Mouse (Mus musculus): Measurements from ENCODE around the gene Wdr92. TPM values are rescaled to one million over a fixed set of nuclear protein-coding genes. Genes with fewer than 3 reads are reported as not detected.

The Wdr92 gene
- polyA plus RNA-seq, 1 experiment from 2014 or later = 37.6 TPM

- H3K9ac ChIP-seq (replicated peaks; ENCODE audit: low read length) = peak overlapping the region; percentile 95
- H3K9me3 ChIP-seq (replicated peaks; ENCODE audit: control insufficient read depth, low read length) = no peaks in the 10 kb centered on the region
- H3K36me3 ChIP-seq (replicated peaks; ENCODE audit: control insufficient read depth, insufficient read depth, low read depth, low read length) = no peaks in the 10 kb centered on the region
- no peaks in the 10 kb centered on the region for H3K27me3 ChIP-seq (ENCODE audit: control insufficient read depth, insufficient read depth, low read length)
- no peak for DNase-seq (ENCODE audit: low spot score)
- ATAC-seq (replicated peaks; ENCODE audit: insufficient number of reproducible peaks, low FRiP score, low TSS enrichment, low read depth) = peak; percentile 82
- peak overlapping the region; percentile 77 for H3K4me3 ChIP-seq (ENCODE audit: low read depth, low read length)
- WGBS = 58% methylated on average over 8 of the region's 8 CpGs
- no peak overlapping the region for H3K27ac ChIP-seq (replicated peaks; ENCODE audit: low read depth, low read length)
- H3K4me1 ChIP-seq (ENCODE audit: control insufficient read depth, insufficient read depth, low read length) = no peaks in the 10 kb centered on the region
- H3K4me2 ChIP-seq (ENCODE audit: low read depth, low read length) = peak overlapping the region; percentile 26
Observed at GRCm38 (mm10) chr11:17256813-17257365, 75.0 kb downstream of the Wdr92 start.

GRCm38 (mm10) chr11:17257443-17257842 lies 75.5 kb downstream of the Wdr92 start, which contains the start of gene C1d:
TSS of gene C1d (plus strand) at chr11:17257579.
- H3K36me3 ChIP-seq (replicated peaks; ENCODE audit: control insufficient read depth, insufficient read depth, low read depth, low read length) = no peaks in the 10 kb centered on the region
- H3K4me3 ChIP-seq (ENCODE audit: low read depth, low read length) = peak within 1 kb of the TSS; percentile 77
- ATAC-seq (replicated peaks; ENCODE audit: insufficient number of reproducible peaks, low FRiP score, low TSS enrichment, low read depth) = peak; percentile 93
- no peaks in the 10 kb centered on the region for H3K4me1 ChIP-seq (ENCODE audit: control insufficient read depth, insufficient read depth, low read length)
- H3K27ac ChIP-seq (replicated peaks; ENCODE audit: low read depth, low read length) = peak within 1 kb of the TSS; percentile 70; the same call in 1 of the 2 replicates
- DNase-seq (ENCODE audit: low spot score) = peak; percentile 97
- no peaks in the 10 kb centered on the region for H3K9me3 ChIP-seq (replicated peaks; ENCODE audit: control insufficient read depth, low read length)
- H3K27me3 ChIP-seq (ENCODE audit: control insufficient read depth, insufficient read depth, low read length) = no peaks in the 10 kb centered on the region
- WGBS = under 1% methylated on average over 33 of the region's 33 CpGs
- H3K9ac ChIP-seq (replicated peaks; ENCODE audit: low read length) = peak within 1 kb of the TSS; percentile 95
- H3K4me2 ChIP-seq (ENCODE audit: low read depth, low read length) = peak within 1 kb of the TSS; percentile 26

DNA sequence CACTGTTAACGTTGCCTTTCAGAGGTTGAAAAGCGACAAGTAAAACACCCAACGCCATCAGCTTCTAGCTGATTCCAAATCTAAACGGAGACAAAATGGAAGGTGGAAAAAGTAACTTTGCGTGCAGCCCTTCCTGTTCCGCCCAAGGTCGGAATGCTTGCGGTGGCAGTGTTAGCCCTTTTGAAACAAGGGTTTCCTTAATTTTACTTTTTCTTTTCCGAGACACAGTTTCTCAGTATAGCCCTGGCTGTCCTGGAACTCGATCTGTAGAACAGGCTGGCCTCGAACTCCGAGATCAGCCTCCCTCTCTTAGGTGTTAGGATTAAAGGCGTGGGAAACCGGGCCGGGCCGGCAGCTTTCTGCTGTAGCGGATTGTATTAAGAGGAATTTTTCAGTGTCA lies 76.0 kb downstream of the Wdr92 start:
- no peaks in the 10 kb centered on the region for H3K9me3 ChIP-seq (replicated peaks; ENCODE audit: control insufficient read depth, low read length)
- ATAC-seq (replicated peaks; ENCODE audit: insufficient number of reproducible peaks, low FRiP score, low TSS enrichment, low read depth) = no peak
- peak; percentile 47 for DNase-seq (ENCODE audit: low spot score)
- H3K27ac ChIP-seq (replicated peaks; ENCODE audit: low read depth, low read length) = peak overlapping the region; percentile 70; the same call in 1 of the 2 replicates
- H3K27me3 ChIP-seq (ENCODE audit: control insufficient read depth, insufficient read depth, low read length) = no peaks in the 10 kb centered on the region
- WGBS = under 1% methylated on average over 17 of the region's 17 CpGs
- H3K4me1 ChIP-seq (ENCODE audit: control insufficient read depth, insufficient read depth, low read length) = no peaks in the 10 kb centered on the region
- no peaks in the 10 kb centered on the region for H3K36me3 ChIP-seq (replicated peaks; ENCODE audit: control insufficient read depth, insufficient read depth, low read depth, low read length)
- H3K4me2 ChIP-seq (ENCODE audit: low read depth, low read length) = peak overlapping the region; percentile 26
- H3K9ac ChIP-seq (replicated peaks; ENCODE audit: low read length) = peak overlapping the region; percentile 95
- peak overlapping the region; percentile 77 for H3K4me3 ChIP-seq (ENCODE audit: low read depth, low read length)

DNA sequence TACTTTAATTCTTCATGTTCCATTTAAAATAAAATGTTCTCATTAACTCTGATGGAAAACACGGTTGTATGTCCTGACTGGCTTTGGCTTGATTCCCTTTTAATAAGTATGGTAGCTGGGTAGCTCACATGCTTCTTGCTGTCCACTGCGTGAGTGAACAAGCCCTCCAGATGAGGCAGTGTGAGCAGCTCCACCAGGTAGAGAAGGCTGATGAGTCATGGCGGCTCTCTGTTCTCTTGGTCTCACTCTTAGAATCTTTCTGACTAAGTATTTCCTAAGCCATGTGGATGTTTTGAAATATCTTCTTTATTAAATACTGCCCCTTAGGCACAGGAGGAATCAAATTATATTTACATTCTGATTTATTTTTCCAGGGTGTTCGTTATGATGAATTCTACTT lies 85.3 kb downstream of the Wdr92 start:
- no peak for ATAC-seq (replicated peaks; ENCODE audit: insufficient number of reproducible peaks, low FRiP score, low TSS enrichment, low read depth)
- 89% methylated on average over 4 of the region's 4 CpGs for WGBS
- no peak overlapping the region for H3K9ac ChIP-seq (replicated peaks; ENCODE audit: low read length)
- H3K4me2 ChIP-seq (ENCODE audit: low read depth, low read length) = no peak overlapping the region
- DNase-seq (ENCODE audit: low spot score) = no peak
- H3K4me1 ChIP-seq (ENCODE audit: control insufficient read depth, insufficient read depth, low read length) = no peaks in the 10 kb centered on the region
- H3K27me3 ChIP-seq (ENCODE audit: control insufficient read depth, insufficient read depth, low read length) = no peaks in the 10 kb centered on the region
- H3K36me3 ChIP-seq (replicated peaks; ENCODE audit: control insufficient read depth, insufficient read depth, low read depth, low read length) = no peaks in the 10 kb centered on the region
- no peaks in the 10 kb centered on the region for H3K9me3 ChIP-seq (replicated peaks; ENCODE audit: control insufficient read depth, low read length)
- no peak overlapping the region for H3K4me3 ChIP-seq (ENCODE audit: low read depth, low read length)
- no peak overlapping the region for H3K27ac ChIP-seq (replicated peaks; ENCODE audit: low read depth, low read length)

- ATAC-seq (replicated peaks; ENCODE audit: insufficient number of reproducible peaks, low FRiP score, low TSS enrichment, low read depth) (no peak), DNase-seq (ENCODE audit: low spot score) (no peak)
- no peak overlapping the region for H3K4me2 ChIP-seq (ENCODE audit: low read depth, low read length)
- H3K9ac ChIP-seq (replicated peaks; ENCODE audit: low read length) = no peak overlapping the region
- no peaks in the 10 kb centered on the region for H3K4me1 ChIP-seq (ENCODE audit: control insufficient read depth, insufficient read depth, low read length)
- WGBS = 72% methylated on average over 1 of the region's 1 CpGs
- no peaks in the 10 kb centered on the region for H3K27me3 ChIP-seq (ENCODE audit: control insufficient read depth, insufficient read depth, low read length)
- H3K36me3 ChIP-seq (replicated peaks; ENCODE audit: control insufficient read depth, insufficient read depth, low read depth, low read length) = no peaks in the 10 kb centered on the region
- no peak overlapping the region for H3K27ac ChIP-seq (replicated peaks; ENCODE audit: low read depth, low read length)
- H3K9me3 ChIP-seq (replicated peaks; ENCODE audit: control insufficient read depth, low read length) = no peaks in the 10 kb centered on the region
- H3K4me3 ChIP-seq (ENCODE audit: low read depth, low read length) = no peak overlapping the region
Observed at GRCm38 (mm10) chr11:17268801-17269200, 86.9 kb downstream of the Wdr92 start.

DNA sequence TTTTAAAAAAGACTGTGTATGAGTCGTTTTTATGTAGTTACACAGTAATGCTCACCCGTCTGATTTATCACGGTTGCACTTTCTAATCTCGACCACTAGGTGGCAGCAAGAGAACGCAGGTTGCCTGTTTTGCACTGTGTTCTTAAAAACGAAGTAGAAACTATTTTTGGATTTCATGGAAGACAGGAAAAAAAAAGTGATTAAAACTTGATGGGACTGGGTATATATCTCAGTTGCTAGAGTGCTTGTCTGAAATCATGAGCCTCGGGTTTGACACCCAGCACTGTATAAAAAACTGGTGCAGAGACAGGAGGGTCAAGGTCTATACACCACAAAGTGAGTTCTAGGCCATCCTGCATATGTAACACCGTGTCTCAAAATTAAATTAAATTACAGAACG lies 98.1 kb downstream of the Wdr92 start:
- DNase-seq (ENCODE audit: low spot score) = peak; percentile 74
- Histone ChIP-seq H3K27ac (replicated peaks; ENCODE audit: low read depth, low read length) (no peak overlapping the region), H3K4me1 (ENCODE audit: control insufficient read depth, insufficient read depth, low read length) (no peaks in the 10 kb centered on the region), H3K9me3 (replicated peaks; ENCODE audit: control insufficient read depth, low read length) (no peaks in the 10 kb centered on the region), H3K36me3 (replicated peaks; ENCODE audit: control insufficient read depth, insufficient read depth, low read depth, low read length) (no peaks in the 10 kb centered on the region), H3K9ac (replicated peaks; ENCODE audit: low read length) (no peak overlapping the region), H3K4me3 (ENCODE audit: low read depth, low read length) (no peak overlapping the region), H3K4me2 (ENCODE audit: low read depth, low read length) (no peak overlapping the region), H3K27me3 (ENCODE audit: control insufficient read depth, insufficient read depth, low read length) (no peaks in the 10 kb centered on the region)
- WGBS = 19% methylated on average over 9 of the region's 9 CpGs
- 0 out of 2 replicates have a peak, but pooled peaks have one; percentile 56 for ATAC-seq (replicated peaks; ENCODE audit: insufficient number of reproducible peaks, low FRiP score, low TSS enrichment, low read depth)

Other genes with a start within 250 kb of the Wdr92 start
- gene Fbxo48, start 230.7 kb upstream of the Wdr92 start, polyA plus RNA-seq (2014; fragmentation: Nextera tagmentation; extraction: Ambion mirVana) = 1.9 and 2.4 TPM in 2 replicates
- gene Cnrip1, start 130.5 kb upstream of the Wdr92 start, polyA plus RNA-seq (2014; fragmentation: Nextera tagmentation; extraction: Ambion mirVana) = 16.7 and 18.1 TPM in 2 replicates
- gene Plek, start 129.7 kb upstream of the Wdr92 start, polyA plus RNA-seq (2014; fragmentation: Nextera tagmentation; extraction: Ambion mirVana) = 6.5 and 7.5 TPM in 2 replicates
- 93.4 and 93.5 TPM in 2 replicates for gene Ppp3r1, start 22.8 kb upstream of the Wdr92 start, polyA plus RNA-seq (2014; fragmentation: Nextera tagmentation; extraction: Ambion mirVana)
- 107 and 128 TPM in 2 replicates for gene Pno1, start 29.5 kb downstream of the Wdr92 start, polyA plus RNA-seq (2014; fragmentation: Nextera tagmentation; extraction: Ambion mirVana)
- gene C1d, start 75.5 kb downstream of the Wdr92 start, polyA plus RNA-seq (2014; fragmentation: Nextera tagmentation; extraction: Ambion mirVana) = 132 and 134 TPM in 2 replicates